Mouse (Mus musculus) kidney, postnatal 0 days (tissue): ENCODE measurements around the gene Exph5. TPM values are rescaled to one million over a fixed set of nuclear protein-coding genes. Genes with fewer than 3 reads are reported as not detected.
A peak's percentile ranks its signal among the peaks of the same experiment; 100 is the strongest.

ENCODE experiments used
- ATAC-seq: fragments of 200-750 bp; cut with Nextera tagmentation; replicated peaks from 2 replicates; pipeline ENCODE4 v1.8.0; 2017; ENCODE audit warnings: low read depth, moderate number of reproducible peaks, moderate TSS enrichment, moderate library complexity; ENCODE audit not compliant: low FRiP score
- DNase-seq: peaks from one replicate; pipeline ENCODE4 v3.0.0-alpha.2; 2016; ENCODE audit warnings: low spot score
- H3K27ac ChIP-seq: fragments of 300-500 bp; sonication (generic); 2 replicates; pipeline ENCODE4 v1.5.1; 2014; ENCODE audit warnings: mild to moderate bottlenecking
- H3K27me3 ChIP-seq: fragments of 300-500 bp; sonication (generic); 2 replicates; pipeline ENCODE4 v1.6.1; 2014; ENCODE audit warnings: low read length, mixed read lengths; ENCODE audit not compliant: insufficient read depth
- H3K36me3 ChIP-seq: fragments of 300-500 bp; sonication (generic); 2 replicates; pipeline ENCODE4 v1.6.1; 2014; ENCODE audit warnings: low read length, mixed read lengths; ENCODE audit not compliant: insufficient read depth
- H3K4me1 ChIP-seq: fragments of 300-500 bp; sonication (generic); replicated peaks from 2 replicates; pipeline ENCODE4 v1.6.1; 2014; ENCODE audit warnings: antibody characterized with exemption, low read length, mixed read lengths; ENCODE audit not compliant: insufficient read depth
- H3K4me2 ChIP-seq: fragments of 300-500 bp; sonication (generic); 2 replicates; pipeline ENCODE4 v1.6.1; 2014; ENCODE audit warnings: mild to moderate bottlenecking, low read length, moderate library complexity, mixed read lengths
- H3K4me3 ChIP-seq: fragments of 300-500 bp; sonication (generic); replicated peaks from 2 replicates; pipeline ENCODE4 v1.5.1; 2014; ENCODE audit warnings: low read depth, low read length
- H3K9ac ChIP-seq: fragments of 300-500 bp; sonication (generic); 2 replicates; pipeline ENCODE4 v1.6.1; 2014; ENCODE audit warnings: low read depth, low read length
- H3K9me3 ChIP-seq: fragments of 300-500 bp; sonication (generic); replicated peaks from 2 replicates; pipeline ENCODE4 v1.6.1; 2016; ENCODE audit warnings: low read length, inconsistent platforms, mixed read lengths
- CTCF ChIP-seq: IDR thresholded peaks from 2 replicates; pipeline ENCODE4 v1.5.1; 2016; ENCODE audit warnings: antibody characterized with exemption, low read depth, mild to moderate bottlenecking, moderate library complexity
- WGBS: fragments of 180-500 bp; shearing (Covaris S2); extraction: QIAGEN DNeasy Blood & Tissue Kit; methylation state at CpG from one replicate; pipeline ENCODE4 v1.1.7; 2014; 5-methylcytosine and 5-hydroxymethylcytosine counted together
- polyA plus RNA-seq: library from polyadenylated mRNA; unstranded; fragments of >200 nt; fragmentation: Nextera tagmentation; extraction: Ambion mirVana; gene quantifications from 2 replicates; pipeline ENCODE4 v1.2.1, GENCODE M21; 2015

Exph5 gene
- polyA plus RNA-seq, 1 experiment from 2014 or later: 2.4 TPM

DNA sequence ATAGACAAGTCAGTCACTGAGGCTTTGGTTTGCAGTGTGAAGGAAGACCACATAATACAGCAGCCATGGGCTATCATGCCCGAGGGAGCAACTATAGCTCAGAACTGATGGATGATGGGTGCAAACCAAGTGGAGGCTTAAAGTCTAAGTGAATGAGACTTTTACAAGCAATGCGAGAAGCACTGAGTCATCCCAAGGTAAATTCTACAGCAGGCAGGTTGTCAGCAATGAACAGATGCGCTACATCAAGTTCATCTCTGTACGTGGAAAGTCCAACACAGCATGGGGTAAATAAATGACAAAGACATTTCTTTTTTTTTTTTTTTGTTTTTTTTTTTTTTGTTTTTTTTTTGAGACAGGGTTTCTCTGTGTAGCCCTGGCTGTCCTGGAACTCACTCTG, 28.8 kb upstream of the Exph5 start:
- DNase-seq (no peak), ATAC-seq (no peak)
- Histone ChIP-seq H3K9ac (no peak overlapping the region), H3K27ac (peak overlapping the region; percentile 70), H3K4me2 (no peak overlapping the region), H3K9me3 (no peaks in the 10 kb centered on the region), H3K36me3 (no peaks in the 10 kb centered on the region), H3K4me1 (no peaks in the 10 kb centered on the region), H3K27me3 (no peaks in the 10 kb centered on the region), H3K4me3 (no peak overlapping the region)
- TF ChIP-seq CTCF: no peak
- 56% methylated on average over 4 of the region's 4 CpGs for WGBS

DNA sequence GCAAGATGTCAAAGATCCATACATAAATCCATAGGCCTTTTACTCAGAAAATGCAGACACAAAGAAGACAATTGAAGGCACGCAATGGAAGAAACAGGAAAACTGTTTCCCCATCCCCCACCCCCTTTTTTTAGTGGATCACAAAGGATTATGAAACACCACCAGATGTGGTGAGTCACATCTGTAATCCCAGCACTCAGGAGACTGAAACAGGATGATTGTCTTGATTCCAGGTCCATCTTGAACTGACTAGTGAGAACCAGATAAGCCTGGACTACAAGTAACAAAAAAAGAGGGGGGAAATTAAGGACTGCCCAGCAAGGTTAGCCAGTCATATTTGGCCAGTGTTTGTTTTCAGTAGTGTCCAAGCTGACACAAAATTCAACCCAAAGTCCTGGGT, 25.1 kb upstream of the Exph5 start:
- no peaks in the 10 kb centered on the region for H3K4me1 ChIP-seq
- 85% methylated on average over 1 of the region's 1 CpGs for WGBS
- H3K36me3 ChIP-seq: no peaks in the 10 kb centered on the region
- DNase-seq (no peak), ATAC-seq (no peak)
- no peaks in the 10 kb centered on the region for H3K9me3 ChIP-seq
- no peaks in the 10 kb centered on the region for H3K27me3 ChIP-seq
- no peak overlapping the region for H3K27ac ChIP-seq
- no peak for TF ChIP-seq CTCF
- no peak overlapping the region for H3K4me2 ChIP-seq
- H3K4me3 ChIP-seq: no peak overlapping the region
- H3K9ac ChIP-seq: no peak overlapping the region

GRCm38 (mm10) chr9:53278997-53279396, 22.5 kb upstream of the Exph5 start:
- no peak for TF ChIP-seq CTCF
- DNase-seq: no peak
- H3K36me3 ChIP-seq: no peaks in the 10 kb centered on the region
- no peaks in the 10 kb centered on the region for H3K4me1 ChIP-seq
- no peak overlapping the region for H3K4me3 ChIP-seq
- H3K4me2 ChIP-seq: no peak overlapping the region
- no peaks in the 10 kb centered on the region for H3K9me3 ChIP-seq
- H3K9ac ChIP-seq: no peak overlapping the region
- no peak overlapping the region for H3K27ac ChIP-seq
- no peaks in the 10 kb centered on the region for H3K27me3 ChIP-seq
- 91% methylated on average over 2 of the region's 2 CpGs for WGBS
- ATAC-seq: no peak

- H3K36me3 ChIP-seq: no peaks in the 10 kb centered on the region
- no peak for TF ChIP-seq CTCF
- DNase-seq: no peak
- H3K27ac ChIP-seq: no peak overlapping the region
- H3K27me3 ChIP-seq: no peaks in the 10 kb centered on the region
- ATAC-seq: no peak
- no peaks in the 10 kb centered on the region for H3K4me1 ChIP-seq
- no peak overlapping the region for H3K4me2 ChIP-seq
- 83% methylated on average over 6 of the region's 6 CpGs for WGBS
- H3K4me3 ChIP-seq: no peak overlapping the region
- H3K9me3 ChIP-seq: no peaks in the 10 kb centered on the region
- H3K9ac ChIP-seq: no peak overlapping the region
Observed at GRCm38 (mm10) chr9:53286793-53287192, 14.7 kb upstream of the Exph5 start.

DNA sequence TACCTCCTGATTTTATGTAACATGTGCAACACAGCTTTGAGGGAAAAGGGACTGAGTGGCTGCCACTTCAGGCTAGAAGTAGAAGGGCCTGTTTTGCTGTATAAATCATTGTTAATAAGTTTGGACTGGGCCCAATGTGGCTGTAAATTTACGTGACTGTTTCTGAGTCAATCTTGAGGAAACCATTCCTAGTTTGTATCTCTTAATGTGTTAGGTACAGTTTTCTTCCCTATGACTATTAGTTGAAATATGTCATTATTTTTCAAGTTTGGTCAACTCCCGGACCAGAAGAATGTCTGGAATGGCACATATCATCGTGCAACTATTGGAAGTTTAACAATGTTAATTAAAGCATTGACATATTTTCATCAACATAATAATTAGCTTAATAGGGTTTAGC, 11.5 kb upstream of the Exph5 start:
- H3K4me3 ChIP-seq: no peak overlapping the region
- ATAC-seq (no peak), DNase-seq (peak; percentile 49)
- 46% methylated on average over 3 of the region's 3 CpGs for WGBS
- no peaks in the 10 kb centered on the region for H3K36me3 ChIP-seq
- no peaks in the 10 kb centered on the region for H3K4me1 ChIP-seq
- H3K27ac ChIP-seq: no peak overlapping the region
- H3K27me3 ChIP-seq: no peaks in the 10 kb centered on the region
- H3K9ac ChIP-seq: no peak overlapping the region
- H3K4me2 ChIP-seq: no peak overlapping the region
- no peak for TF ChIP-seq CTCF
- H3K9me3 ChIP-seq: no peaks in the 10 kb centered on the region

DNA sequence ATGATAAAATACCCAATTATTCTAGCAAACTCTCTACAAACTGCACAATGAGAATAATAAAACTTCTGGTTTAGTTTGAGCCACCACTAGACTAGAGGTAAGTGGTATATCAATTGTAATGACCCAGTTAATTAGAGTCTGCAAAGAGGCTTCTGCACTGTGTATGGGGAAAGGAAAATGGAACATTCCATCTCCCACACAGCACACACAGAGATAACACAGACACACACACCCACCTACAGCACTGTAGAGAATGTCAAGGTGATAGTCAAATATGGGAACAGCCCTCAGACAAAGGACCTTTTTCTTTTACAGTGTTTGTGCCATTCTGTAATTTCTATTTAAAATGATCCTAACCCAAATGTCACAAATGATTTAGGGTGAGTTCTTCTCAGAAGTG, 8.6 kb upstream of the Exph5 start:
- Histone ChIP-seq H3K4me2 (no peak overlapping the region), H3K27ac (no peak overlapping the region), H3K9ac (no peak overlapping the region), H3K36me3 (no peaks in the 10 kb centered on the region), H3K4me3 (no peak overlapping the region), H3K4me1 (no peaks in the 10 kb centered on the region), H3K9me3 (no peaks in the 10 kb centered on the region), H3K27me3 (no peaks in the 10 kb centered on the region)
- no peak for TF ChIP-seq CTCF
- no peak for DNase-seq
- no peak for ATAC-seq

- TF ChIP-seq CTCF: no peak
- H3K9ac ChIP-seq: peak overlapping the region; percentile 64
- peak overlapping the region; percentile 34 for H3K4me3 ChIP-seq
- no peaks in the 10 kb centered on the region for H3K36me3 ChIP-seq
- no peaks in the 10 kb centered on the region for H3K9me3 ChIP-seq
- H3K27me3 ChIP-seq: no peaks in the 10 kb centered on the region
- peak; percentile 74; the same call in 1 of the 2 replicates for ATAC-seq
- peaks cover 3% of the 10 kb centered on the region; the same call in 1 of the 2 replicates for H3K4me1 ChIP-seq
- 0 out of 2 replicates have a peak overlapping the region, but pooled peaks have one; percentile 50 for H3K27ac ChIP-seq
- 3% methylated on average over 19 of the region's 19 CpGs for WGBS
- peak; percentile 34 for DNase-seq
- H3K4me2 ChIP-seq: peak overlapping the region; percentile 60
Observed at GRCm38 (mm10) chr9:53301801-53302311, 386 bp downstream of the Exph5 start.
